Mouse (Mus musculus): Measurements from ENCODE around the gene Asb6. TPM values are rescaled to one million over a fixed set of nuclear protein-coding genes. Genes with fewer than 3 reads are reported as not detected.

The Asb6 gene
- polyA plus RNA-seq, 1 experiment from 2014 or later, result 44.5 TPM

DNA sequence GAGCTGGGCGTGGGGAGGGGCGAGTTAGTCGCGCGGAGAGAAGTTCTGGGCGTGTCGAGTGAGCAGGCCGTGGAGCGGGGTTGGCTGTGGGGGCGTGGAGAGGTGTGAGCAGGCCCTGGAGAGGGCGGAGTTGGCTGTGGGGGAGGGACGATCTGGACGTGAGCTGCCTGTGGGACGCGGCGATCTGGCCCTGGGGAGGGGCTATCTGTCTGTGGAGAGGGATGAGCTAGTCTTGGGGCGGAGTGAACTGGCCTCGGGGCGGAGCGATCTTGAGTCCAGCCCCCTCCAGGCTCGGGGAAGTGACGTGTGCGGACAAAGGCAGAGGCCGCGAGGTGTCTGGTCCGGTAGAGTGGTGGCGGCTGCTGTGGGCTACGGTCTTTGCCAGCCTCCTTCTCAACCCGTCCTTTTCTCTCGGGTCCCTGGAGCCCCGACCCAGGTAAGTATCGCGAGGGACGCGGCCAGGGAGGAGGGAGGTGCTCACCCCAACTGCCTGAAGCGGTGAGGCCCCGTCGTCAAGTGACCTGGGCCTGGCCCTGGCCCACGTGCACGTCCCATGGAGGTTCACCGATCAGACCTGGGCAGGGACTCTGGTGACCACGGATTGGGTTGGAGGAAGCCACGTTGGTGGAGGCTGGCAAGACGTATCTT is 22.4 kb downstream of the Asb6 start, which contains the start of gene Ntmt1:
Gene Ntmt1 (plus strand): TSS at position 179 of the 648 bp plus-strand sequence.
- Histone ChIP-seq H3K36me3 (peaks cover 5% of the 10 kb centered on the region; the same call in 1 of the 2 replicates), H3K4me3 (peak within 1 kb of the TSS; percentile 63), H3K9ac (peak within 1 kb of the TSS; percentile 70), H3K4me1 (replicated peaks) (peaks cover 29% of the 10 kb centered on the region), H3K27ac (replicated peaks) (peak within 1 kb of the TSS; percentile 75), H3K9me3 (no peaks in the 10 kb centered on the region), H3K27me3 (0 out of 2 replicates have a peak, but pooled peaks cover under 1% of the 10 kb centered on the region), H3K4me2 (peak within 1 kb of the TSS; percentile 82)
- ATAC-seq (ENCODE audit: low FRiP score, low read depth), result peak; percentile 98
- under 1% methylated on average over 42 of the region's 44 CpGs for WGBS

DNA sequence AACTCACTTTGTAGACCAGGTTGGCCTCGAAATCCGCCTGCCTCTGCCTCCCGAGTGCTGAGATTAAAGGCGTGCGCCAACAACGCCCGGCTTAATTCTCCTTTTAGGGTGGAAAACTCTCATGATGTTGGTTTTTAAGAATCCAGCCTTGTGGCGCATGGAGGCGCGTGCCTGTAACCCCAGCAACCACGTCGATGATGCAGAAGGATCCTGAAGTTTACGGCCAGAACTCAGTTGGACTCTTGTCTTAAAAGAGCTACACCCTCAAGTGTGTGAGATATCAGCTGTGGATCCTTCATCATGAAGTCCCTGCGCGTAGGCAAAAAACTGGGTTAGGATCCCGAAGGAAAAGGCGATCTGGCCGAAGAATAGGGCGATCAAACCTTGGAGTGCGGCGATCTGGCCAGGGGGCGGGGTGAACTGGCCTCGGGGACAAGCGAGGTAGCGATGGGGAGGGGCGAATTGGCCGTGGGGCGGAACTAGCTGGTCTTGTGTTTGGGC is 22.9 kb downstream of the Asb6 start:
- Histone ChIP-seq H3K36me3 (peaks cover 2% of the 10 kb centered on the region; the same call in 1 of the 2 replicates), H3K27me3 (0 out of 2 replicates have a peak, but pooled peaks cover 2% of the 10 kb centered on the region), H3K4me2 (peak overlapping the region; percentile 82), H3K27ac (replicated peaks) (peak overlapping the region; percentile 75), H3K9me3 (no peaks in the 10 kb centered on the region), H3K4me3 (peak overlapping the region; percentile 63), H3K9ac (peak overlapping the region; percentile 70), H3K4me1 (replicated peaks) (peaks cover 29% of the 10 kb centered on the region)
- WGBS, result 6% methylated on average over 28 of the region's 28 CpGs
- no peak for ATAC-seq (ENCODE audit: low FRiP score, low read depth)

DNA sequence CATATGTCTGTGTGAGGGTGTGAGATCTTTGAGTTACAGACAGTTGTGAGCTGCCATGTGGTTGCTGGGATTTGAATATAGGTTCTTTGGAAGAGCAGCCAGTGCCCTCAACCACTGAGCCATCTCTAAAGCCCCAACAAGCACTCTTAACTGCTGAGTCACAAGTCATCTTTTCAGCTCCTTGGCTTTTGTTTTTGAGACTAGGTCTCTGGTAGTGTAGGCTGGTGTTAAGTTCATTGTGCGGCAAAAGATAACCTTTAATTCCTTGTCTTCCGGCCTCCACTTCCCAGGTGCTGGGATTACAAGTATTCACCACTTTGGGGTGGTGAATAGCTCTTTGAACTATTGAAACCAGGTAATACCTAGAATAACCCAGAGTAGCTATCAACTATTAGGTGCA is 24.1 kb downstream of the Asb6 start:
- no peak overlapping the region for H3K9ac ChIP-seq
- WGBS, result 91% methylated on average over 2 of the region's 2 CpGs
- no peaks in the 10 kb centered on the region for H3K36me3 ChIP-seq
- no peak overlapping the region for H3K27ac ChIP-seq (replicated peaks)
- no peak for ATAC-seq (ENCODE audit: low FRiP score, low read depth)
- peaks cover 39% of the 10 kb centered on the region for H3K4me1 ChIP-seq (replicated peaks)
- H3K4me2 ChIP-seq, result no peak overlapping the region
- no peak overlapping the region for H3K4me3 ChIP-seq
- no peaks in the 10 kb centered on the region for H3K9me3 ChIP-seq
- H3K27me3 ChIP-seq, result 0 out of 2 replicates have a peak, but pooled peaks cover 2% of the 10 kb centered on the region

DNA sequence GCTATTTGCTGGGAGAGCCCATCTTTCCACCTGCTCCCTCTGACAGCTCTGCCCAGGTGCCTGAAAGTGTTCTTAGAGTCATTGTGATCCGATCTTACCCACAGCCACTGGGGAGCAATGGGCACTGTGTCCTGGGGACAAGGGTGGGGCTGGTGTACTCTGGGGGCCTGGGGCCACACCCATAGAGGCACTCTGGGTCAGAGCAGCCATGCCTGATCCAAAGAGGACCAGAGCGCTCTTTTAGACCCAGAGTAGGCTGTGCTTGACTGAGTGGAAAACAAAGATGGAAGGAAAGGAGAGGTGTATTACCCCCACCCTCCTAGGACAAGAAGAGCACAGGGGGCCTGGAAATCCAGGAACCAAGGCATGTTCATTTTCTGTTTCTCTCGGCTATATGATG is 26.5 kb downstream of the Asb6 start, which contains the start of gene 1700001O22Rik:
Gene 1700001O22Rik (minus strand): TSS at position 58 of the 400 bp plus-strand sequence.
- Histone ChIP-seq H3K9ac (no peak within 1 kb of the TSS), H3K27ac (replicated peaks) (no peak within 1 kb of the TSS), H3K4me2 (no peak within 1 kb of the TSS), H3K4me1 (replicated peaks) (peaks cover 24% of the 10 kb centered on the region), H3K36me3 (no peaks in the 10 kb centered on the region), H3K4me3 (no peak within 1 kb of the TSS), H3K27me3 (peaks cover 7% of the 10 kb centered on the region; the same call in 1 of the 2 replicates), H3K9me3 (no peaks in the 10 kb centered on the region)
- ATAC-seq (ENCODE audit: low FRiP score, low read depth), result no peak
- 86% methylated on average over 3 of the region's 3 CpGs for WGBS

DNA sequence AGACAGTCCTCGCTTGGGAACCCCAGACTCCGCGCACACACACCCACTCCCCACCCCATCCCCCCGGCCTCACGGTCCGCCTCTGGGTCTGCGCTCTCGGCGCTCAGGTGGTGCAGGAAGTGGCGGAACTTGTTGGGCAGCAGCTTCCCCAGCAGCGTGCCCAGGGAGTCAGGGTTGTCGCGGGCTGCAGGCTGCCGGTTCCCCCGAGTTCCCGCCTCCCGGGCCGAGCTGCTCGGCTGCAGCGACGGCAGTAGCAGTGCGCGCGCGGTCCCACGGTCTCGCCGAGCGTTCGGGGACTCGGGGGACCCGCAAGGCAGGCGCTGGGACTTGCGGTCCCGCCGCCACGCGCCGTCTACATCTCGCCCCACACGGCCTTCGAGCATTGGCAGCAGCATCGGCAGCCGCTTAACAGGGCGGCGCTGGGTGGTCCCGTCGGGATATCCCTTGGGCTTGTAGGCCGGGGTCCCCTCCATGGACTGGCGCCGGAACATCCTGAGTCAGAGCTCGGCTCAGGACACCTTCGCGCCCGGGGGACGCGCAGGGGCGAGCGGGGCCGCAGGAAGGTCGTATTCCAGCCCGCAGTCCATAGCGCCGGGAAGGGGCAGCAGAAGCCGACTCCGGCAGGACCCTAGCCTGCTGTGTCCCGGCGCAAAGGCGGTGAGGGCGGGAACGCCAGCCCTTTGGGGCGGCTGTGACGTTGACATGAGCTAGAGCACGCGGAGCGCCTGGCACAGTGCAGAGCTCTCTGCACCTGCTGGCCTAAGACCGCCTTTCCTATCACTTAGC is 28.9 kb downstream of the Asb6 start:
- H3K4me1 ChIP-seq (replicated peaks), result peaks cover 29% of the 10 kb centered on the region
- H3K9ac ChIP-seq, result peak overlapping the region; percentile 40
- no peaks in the 10 kb centered on the region for H3K9me3 ChIP-seq
- H3K4me2 ChIP-seq, result peak overlapping the region; percentile 79
- peaks cover 7% of the 10 kb centered on the region; the same call in 1 of the 2 replicates for H3K27me3 ChIP-seq
- 1% methylated on average over 76 of the region's 77 CpGs for WGBS
- 0 out of 2 replicates have a peak, but pooled peaks have one; percentile 40 for ATAC-seq (ENCODE audit: low FRiP score, low read depth)
- H3K4me3 ChIP-seq, result peak overlapping the region; percentile 43
- no peak overlapping the region for H3K27ac ChIP-seq (replicated peaks)
- no peaks in the 10 kb centered on the region for H3K36me3 ChIP-seq

DNA sequence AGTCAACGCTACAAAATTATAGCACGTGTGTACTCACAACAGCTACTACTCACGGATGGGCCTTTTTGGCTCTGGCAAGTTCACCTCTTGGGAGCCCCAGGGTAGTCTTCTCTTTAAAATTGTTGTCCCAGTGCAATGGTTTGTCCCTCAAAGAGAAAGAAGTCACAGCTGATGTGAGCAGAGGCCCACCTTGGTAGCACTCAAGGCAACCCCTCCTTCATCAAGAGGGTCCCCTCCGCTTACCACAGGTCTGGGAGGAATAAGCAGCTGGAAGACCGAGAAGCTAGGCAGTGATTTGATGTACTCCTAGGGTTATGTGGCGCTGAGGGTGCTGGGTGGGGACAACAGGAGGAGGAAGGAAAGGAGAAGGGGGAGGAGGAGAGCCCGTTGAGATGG is 29.5 kb downstream of the Asb6 start:
- Histone ChIP-seq H3K27ac (replicated peaks) (no peak overlapping the region), H3K9me3 (no peaks in the 10 kb centered on the region), H3K9ac (no peak overlapping the region), H3K27me3 (peaks cover 7% of the 10 kb centered on the region; the same call in 1 of the 2 replicates), H3K4me2 (peak overlapping the region; percentile 79), H3K4me3 (peak overlapping the region; percentile 43), H3K4me1 (replicated peaks) (peaks cover 34% of the 10 kb centered on the region), H3K36me3 (no peaks in the 10 kb centered on the region)
- ATAC-seq (ENCODE audit: low FRiP score, low read depth), result no peak
- WGBS, result 28% methylated on average over 7 of the region's 7 CpGs

DNA sequence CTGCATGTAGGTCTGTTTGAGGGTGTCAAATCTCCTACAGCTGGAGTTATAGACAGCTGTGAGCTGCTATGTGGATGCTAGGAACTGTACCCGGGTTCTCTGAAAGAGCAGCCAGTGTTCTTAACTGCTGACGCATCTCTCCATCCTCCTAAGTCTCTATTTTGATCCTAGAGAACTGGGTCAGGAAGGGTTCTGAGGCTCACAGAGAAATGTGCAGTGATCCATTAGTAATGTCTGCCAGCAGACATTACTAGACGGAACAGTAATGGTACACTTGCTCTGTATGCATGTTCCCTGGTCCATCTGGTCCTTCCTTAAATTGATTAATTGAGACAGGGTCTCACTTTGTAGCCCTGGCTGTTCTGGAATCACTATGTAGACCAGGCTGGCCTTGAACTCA is 30.7 kb downstream of the Asb6 start:
- Histone ChIP-seq H3K4me3 (no peak overlapping the region), H3K27me3 (peaks cover 7% of the 10 kb centered on the region; the same call in 1 of the 2 replicates), H3K27ac (replicated peaks) (no peak overlapping the region), H3K4me1 (replicated peaks) (peaks cover 43% of the 10 kb centered on the region), H3K36me3 (no peaks in the 10 kb centered on the region), H3K9me3 (no peaks in the 10 kb centered on the region), H3K9ac (no peak overlapping the region), H3K4me2 (no peak overlapping the region)
- no peak for ATAC-seq (ENCODE audit: low FRiP score, low read depth)
- 82% methylated on average over 3 of the region's 3 CpGs for WGBS

DNA sequence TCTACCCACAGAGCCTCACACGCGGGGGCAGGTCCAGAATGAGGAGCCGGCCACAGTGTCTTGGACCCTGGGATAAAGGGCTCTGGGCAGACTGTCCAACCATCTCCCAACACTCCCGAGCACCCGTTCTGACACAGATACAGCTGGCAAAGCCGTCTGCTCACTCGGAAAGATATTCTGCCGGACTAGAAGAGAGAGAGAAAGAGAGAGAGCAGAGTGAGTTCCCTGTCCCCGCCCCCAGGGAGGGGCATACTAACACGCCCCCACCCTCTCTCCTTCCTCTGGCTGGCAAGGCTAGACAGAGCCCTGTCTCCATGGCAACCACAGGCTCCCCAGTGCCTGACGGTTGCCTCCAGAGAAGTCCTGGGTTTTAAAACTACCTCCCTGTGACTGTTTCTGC is 33.8 kb downstream of the Asb6 start:
- 4% methylated on average over 11 of the region's 11 CpGs for WGBS
- Histone ChIP-seq H3K27ac (replicated peaks) (peak overlapping the region; percentile 70), H3K4me3 (peak overlapping the region; percentile 18), H3K4me2 (peak overlapping the region; percentile 51), H3K9me3 (no peaks in the 10 kb centered on the region), H3K4me1 (replicated peaks) (peaks cover 43% of the 10 kb centered on the region), H3K27me3 (peaks cover 5% of the 10 kb centered on the region; the same call in 1 of the 2 replicates), H3K9ac (peak overlapping the region; percentile 18; the same call in 1 of the 2 replicates), H3K36me3 (no peaks in the 10 kb centered on the region)
- peak; percentile 85 for ATAC-seq (ENCODE audit: low FRiP score, low read depth)

DNA sequence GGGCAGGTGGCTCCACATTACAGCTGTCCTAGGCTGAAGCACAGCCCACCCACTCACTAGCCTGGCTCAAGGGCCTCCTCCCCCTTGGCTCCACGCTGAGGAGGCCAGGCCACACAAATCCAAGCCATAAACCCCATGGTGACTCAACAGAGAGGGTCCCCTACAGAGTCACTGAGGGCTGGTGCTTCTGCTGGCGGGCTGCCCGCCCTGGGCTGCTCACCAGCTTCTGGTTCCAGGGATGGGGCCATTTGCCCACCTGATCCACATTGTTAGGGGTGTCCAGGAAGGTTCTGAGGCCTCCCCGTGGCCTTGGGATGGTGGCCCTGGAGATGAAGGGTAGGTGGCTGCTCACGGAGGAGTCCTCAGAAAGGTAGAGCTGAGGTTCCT is 34.3 kb downstream of the Asb6 start:
- 58% methylated on average over 5 of the region's 5 CpGs for WGBS
- no peak overlapping the region for H3K4me3 ChIP-seq
- peaks cover 38% of the 10 kb centered on the region for H3K4me1 ChIP-seq (replicated peaks)
- peak overlapping the region; percentile 18; the same call in 1 of the 2 replicates for H3K9ac ChIP-seq
- no peaks in the 10 kb centered on the region for H3K36me3 ChIP-seq
- H3K27me3 ChIP-seq, result peaks cover 5% of the 10 kb centered on the region; the same call in 1 of the 2 replicates
- no peaks in the 10 kb centered on the region for H3K9me3 ChIP-seq
- ATAC-seq (ENCODE audit: low FRiP score, low read depth), result no peak
- H3K4me2 ChIP-seq, result peak overlapping the region; percentile 51
- peak overlapping the region; percentile 70 for H3K27ac ChIP-seq (replicated peaks)

DNA sequence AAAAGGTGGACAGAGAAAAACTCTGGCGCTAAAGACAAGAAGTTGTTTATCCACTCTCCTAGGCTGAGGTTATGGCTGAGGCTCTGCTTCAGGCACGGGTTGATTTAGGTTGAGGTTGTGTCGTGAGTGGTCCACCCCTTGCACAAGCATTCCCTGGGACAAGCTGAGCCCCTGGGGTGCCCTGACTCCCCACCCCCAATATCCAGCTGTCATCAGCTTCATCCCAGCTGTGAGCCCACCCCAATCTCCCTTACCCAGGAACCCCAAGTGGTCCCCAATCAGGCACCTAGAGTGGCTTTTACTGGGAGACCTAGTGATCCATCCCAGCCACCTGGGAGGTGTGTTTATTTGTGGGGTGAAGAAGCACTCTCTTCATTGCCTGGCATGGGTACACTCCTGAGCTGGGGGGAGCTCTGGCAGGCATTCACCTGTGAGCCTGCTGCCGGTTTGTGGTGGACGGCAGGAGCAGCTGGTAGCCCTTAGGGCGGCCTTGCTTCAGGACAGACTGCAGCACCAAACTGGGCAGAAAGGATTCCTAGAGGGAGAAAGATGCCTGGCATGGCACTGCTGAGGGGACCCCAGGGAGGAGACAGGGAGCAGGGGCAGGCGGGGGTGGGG is 34.8 kb downstream of the Asb6 start:
- H3K4me3 ChIP-seq, result no peak overlapping the region
- no peak for ATAC-seq (ENCODE audit: low FRiP score, low read depth)
- no peak overlapping the region for H3K4me2 ChIP-seq
- H3K27ac ChIP-seq (replicated peaks), result peak overlapping the region; percentile 68; the same call in 1 of the 2 replicates
- no peaks in the 10 kb centered on the region for H3K9me3 ChIP-seq
- H3K27me3 ChIP-seq, result peaks cover 5% of the 10 kb centered on the region; the same call in 1 of the 2 replicates
- 50% methylated on average over 7 of the region's 7 CpGs for WGBS
- peaks cover 33% of the 10 kb centered on the region for H3K4me1 ChIP-seq (replicated peaks)
- no peak overlapping the region for H3K9ac ChIP-seq
- no peaks in the 10 kb centered on the region for H3K36me3 ChIP-seq
